Mouse (Mus musculus) hindbrain, embryonic 13.5 days (tissue): ENCODE data around the gene Ripk3. TPM values are rescaled to one million over a fixed set of nuclear protein-coding genes. Genes with fewer than 3 reads are reported as not detected.
A peak's percentile ranks its signal among the peaks of the same experiment; 100 is the strongest.
"Not testable (repeated sequence)": the region's sequence is repeated elsewhere in the genome, so short reads cannot be mapped to it uniquely, and the experiment has no call there.

Source experiments
- ATAC-seq: fragments of 200-750 bp; cut with Nextera tagmentation; 2 replicates; pipeline ENCODE4 v1.8.0; 2017; ENCODE audit warnings: moderate TSS enrichment; ENCODE audit not compliant: low FRiP score
- H3K27ac ChIP-seq: fragments of 300-500 bp; sonication (generic); 2 replicates; pipeline ENCODE4 v1.5.1; 2015; ENCODE audit warnings: inconsistent platforms, mild to moderate bottlenecking, moderate library complexity
- H3K27me3 ChIP-seq: fragments of 300-500 bp; sonication (generic); 2 replicates; pipeline ENCODE4 v1.6.1; 2015; ENCODE audit warnings: mild to moderate bottlenecking, inconsistent platforms
- H3K36me3 ChIP-seq: fragments of 300-500 bp; sonication (generic); 2 replicates; pipeline ENCODE4 v1.6.1; 2015; ENCODE audit warnings: mild to moderate bottlenecking, inconsistent platforms
- H3K4me1 ChIP-seq: fragments of 300-500 bp; sonication (generic); replicated peaks from 2 replicates; pipeline ENCODE4 v1.6.1; 2015; ENCODE audit warnings: inconsistent platforms
- H3K4me2 ChIP-seq: fragments of 300-500 bp; sonication (generic); 2 replicates; pipeline ENCODE4 v1.6.1; 2015; ENCODE audit warnings: inconsistent platforms, mild to moderate bottlenecking, moderate library complexity
- H3K4me3 ChIP-seq: fragments of 300-500 bp; sonication (generic); 2 replicates; pipeline ENCODE4 v1.5.1; 2015; ENCODE audit warnings: mild to moderate bottlenecking, inconsistent platforms
- H3K9ac ChIP-seq: fragments of 300-500 bp; sonication (generic); 2 replicates; pipeline ENCODE4 v1.6.1; 2015; ENCODE audit warnings: mild to moderate bottlenecking, inconsistent platforms
- H3K9me3 ChIP-seq: fragments of 300-500 bp; sonication (generic); 2 replicates; pipeline ENCODE4 v1.6.1; 2016; ENCODE audit warnings: inconsistent platforms
- WGBS: fragments of 180-500 bp; shearing (Covaris S2); methylation state at CpG from one replicate; pipeline ENCODE4 v1.1.7; 2015; 5-methylcytosine and 5-hydroxymethylcytosine counted together
- polyA plus RNA-seq: library from polyadenylated mRNA; unstranded; fragments of >200 nt; fragmentation: Nextera tagmentation; extraction: Ambion mirVana; gene quantifications from 2 replicates; pipeline ENCODE4 v1.2.1, GENCODE M21; 2015

The Ripk3 gene
- polyA plus RNA-seq, 1 experiment from 2014 or later, result 2.6 TPM

DNA sequence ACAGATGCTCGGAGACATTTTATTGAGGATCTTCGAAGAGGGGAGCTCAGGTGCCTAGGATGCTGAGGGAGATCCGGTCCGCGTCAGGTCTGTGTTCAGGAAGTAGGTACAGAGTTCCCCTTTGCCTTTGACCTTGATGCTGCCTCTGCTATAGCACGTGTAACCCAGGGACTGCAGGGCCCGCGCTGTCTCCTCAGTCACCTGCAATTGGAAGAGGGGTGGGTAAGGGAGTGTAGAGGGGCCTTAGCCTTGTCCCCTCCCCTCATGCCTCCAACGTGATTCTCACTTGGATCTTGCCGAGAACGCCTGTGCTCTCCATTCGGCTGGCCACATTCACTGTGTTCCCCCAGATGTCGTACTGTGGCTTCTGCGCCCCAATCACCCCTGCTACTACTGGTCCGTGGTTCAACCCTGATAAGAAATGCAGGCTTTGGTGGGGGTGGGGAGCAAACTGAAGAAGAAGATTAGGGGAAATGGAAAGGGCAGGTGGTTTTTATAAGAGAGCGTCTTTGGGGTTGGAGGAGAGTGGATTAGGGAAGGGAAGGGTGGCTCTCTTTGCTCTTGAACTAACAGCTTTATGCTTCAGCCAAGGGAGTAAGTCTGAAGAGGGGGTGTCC is 19.5 kb downstream of the Ripk3 start:
- Histone ChIP-seq H3K4me2 (no peak overlapping the region), H3K9ac (no peak overlapping the region), H3K27me3 (peaks cover 89% of the 10 kb centered on the region), H3K4me1 (peaks cover 10% of the 10 kb centered on the region), H3K4me3 (no peak overlapping the region), H3K27ac (no peak overlapping the region), H3K9me3 (no peaks in the 10 kb centered on the region), H3K36me3 (no peaks in the 10 kb centered on the region)
- ATAC-seq, result no peak
- WGBS, result 80% methylated on average over 16 of the region's 16 CpGs

DNA sequence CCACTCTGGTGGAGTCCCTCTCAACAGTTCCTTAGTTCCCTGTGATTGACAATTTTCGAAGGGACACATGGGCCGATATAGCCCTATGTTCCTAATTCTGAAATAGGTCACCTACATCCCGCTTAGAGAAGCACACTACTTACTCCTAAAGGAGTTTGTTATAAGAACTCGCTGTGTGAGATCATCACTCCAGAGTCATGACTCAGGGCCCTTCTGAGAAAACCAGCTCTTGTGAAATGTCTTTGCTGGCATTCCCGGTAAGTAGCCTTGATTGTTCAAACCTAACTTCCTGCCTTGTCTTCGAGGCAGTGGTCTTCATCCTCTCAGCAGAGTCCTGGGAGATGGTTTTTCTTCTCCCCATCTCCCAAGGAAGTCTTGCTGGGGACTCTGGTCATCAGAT is 20.1 kb downstream of the Ripk3 start:
- 0 out of 2 replicates have a peak overlapping the region, but pooled peaks have one; percentile 74 for H3K4me2 ChIP-seq
- peaks cover 89% of the 10 kb centered on the region for H3K27me3 ChIP-seq
- H3K9ac ChIP-seq, result no peak overlapping the region
- H3K9me3 ChIP-seq, result no peaks in the 10 kb centered on the region
- H3K4me3 ChIP-seq, result no peak overlapping the region
- 88% methylated on average over 6 of the region's 6 CpGs for WGBS
- H3K4me1 ChIP-seq, result peaks cover 10% of the 10 kb centered on the region
- H3K36me3 ChIP-seq, result no peaks in the 10 kb centered on the region
- ATAC-seq, result no peak
- no peak overlapping the region for H3K27ac ChIP-seq

DNA sequence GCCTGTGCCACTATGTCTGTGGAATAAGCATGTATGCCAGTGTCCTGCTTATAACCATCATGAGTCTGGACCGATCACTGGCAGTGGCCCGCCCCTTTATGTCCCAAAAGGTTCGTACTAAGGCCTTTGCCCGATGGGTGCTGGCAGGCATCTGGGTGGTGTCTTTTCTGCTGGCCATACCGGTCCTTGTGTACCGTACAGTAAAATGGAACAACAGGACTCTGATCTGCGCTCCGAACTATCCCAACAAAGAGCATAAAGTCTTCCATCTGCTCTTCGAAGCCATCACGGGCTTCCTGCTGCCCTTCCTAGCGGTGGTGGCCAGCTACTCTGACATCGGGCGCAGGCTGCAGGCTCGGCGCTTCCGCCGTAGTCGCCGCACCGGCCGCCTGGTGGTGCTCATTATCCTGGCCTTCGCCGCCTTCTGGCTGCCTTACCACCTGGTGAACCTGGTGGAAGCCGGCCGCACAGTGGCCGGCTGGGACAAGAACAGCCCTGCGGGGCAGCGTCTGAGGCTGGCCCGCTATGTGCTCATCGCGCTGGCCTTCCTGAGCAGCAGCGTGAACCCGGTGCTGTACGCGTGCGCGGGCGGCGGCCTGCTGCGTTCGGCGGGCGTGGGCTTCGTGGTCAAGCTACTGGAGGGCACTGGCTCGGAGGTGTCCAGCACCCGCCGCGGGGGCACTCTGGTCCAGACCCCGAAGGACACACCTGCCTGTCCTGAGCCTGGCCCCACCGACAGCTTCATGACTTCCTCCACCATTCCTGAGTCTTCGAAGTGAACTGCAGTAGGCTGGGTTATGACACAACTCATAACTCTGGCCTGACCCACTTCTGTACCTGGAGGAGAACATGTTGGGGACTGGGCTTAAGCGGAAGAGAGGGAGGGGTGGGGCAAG is 20.9 kb downstream of the Ripk3 start:
- Histone ChIP-seq H3K27ac (no peak overlapping the region), H3K4me1 (peaks cover 13% of the 10 kb centered on the region), H3K9ac (peak overlapping the region; percentile 77), H3K9me3 (no peaks in the 10 kb centered on the region), H3K27me3 (peaks cover 92% of the 10 kb centered on the region), H3K4me2 (peak overlapping the region; percentile 74), H3K36me3 (no peaks in the 10 kb centered on the region), H3K4me3 (peak overlapping the region; percentile 47)
- WGBS, result 11% methylated on average over 52 of the region's 52 CpGs
- ATAC-seq, result peak; percentile 80

DNA sequence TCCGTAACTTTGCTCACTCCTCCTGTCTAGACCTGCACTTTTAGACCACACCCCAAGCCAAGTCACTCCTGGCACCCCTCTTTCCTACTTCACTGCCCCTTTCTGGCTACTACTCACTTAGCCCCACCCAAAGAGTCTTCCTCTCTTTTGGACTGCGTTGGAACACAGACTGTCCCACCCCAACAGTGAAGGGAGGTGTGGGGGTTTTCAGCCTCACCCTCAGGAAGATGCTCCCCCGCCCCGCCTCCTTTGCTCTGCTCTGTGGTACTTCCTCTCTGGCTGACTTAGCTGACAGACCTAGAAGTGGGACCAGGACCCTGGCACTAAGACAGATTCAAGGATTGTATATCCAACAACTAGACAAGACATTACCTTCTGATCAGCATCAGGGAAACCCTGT is 23.0 kb downstream of the Ripk3 start, which contains the start of gene Ltb4r1:
Ltb4r1 (plus strand) TSS at position 267 of the 400 bp plus-strand sequence.
- WGBS, result 80% methylated on average over 4 of the region's 4 CpGs
- H3K27ac ChIP-seq, result no peak within 1 kb of the TSS

DNA sequence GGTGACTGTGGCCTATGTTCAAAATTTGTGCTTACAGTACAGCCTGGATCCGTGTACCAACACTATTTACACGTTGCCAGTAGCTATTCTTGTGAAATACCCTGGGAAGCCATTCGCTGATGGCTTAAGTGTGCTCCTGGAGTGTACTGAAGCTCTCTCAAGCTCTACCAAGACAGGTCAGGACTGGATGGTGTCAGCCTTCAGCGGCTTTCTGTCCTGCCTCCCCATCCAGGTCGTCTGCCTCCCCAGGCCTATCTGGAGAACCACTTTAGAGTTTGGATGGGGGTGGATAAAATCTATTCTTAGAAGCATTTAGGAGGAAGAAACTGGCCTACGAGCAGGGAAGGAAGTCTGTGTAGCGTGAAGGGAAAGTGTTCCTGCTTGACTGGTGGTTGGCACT is 25.5 kb downstream of the Ripk3 start:
- Histone ChIP-seq H3K27ac (no peak overlapping the region), H3K36me3 (no peaks in the 10 kb centered on the region), H3K9me3 (no peaks in the 10 kb centered on the region), H3K4me2 (peak overlapping the region; percentile 86; the same call in 1 of the 2 replicates), H3K9ac (no peak overlapping the region), H3K4me1 (peaks cover 37% of the 10 kb centered on the region), H3K4me3 (0 out of 2 replicates have a peak overlapping the region, but pooled peaks have one; percentile 55), H3K27me3 (peaks cover 77% of the 10 kb centered on the region)
- no peak for ATAC-seq
- WGBS, result 69% methylated on average over 7 of the region's 7 CpGs

More for the DNA sequence above, 23.0 kb downstream of the Ripk3 start, which contains the start of gene Ltb4r1:
- H3K4me3 ChIP-seq, result no peak within 1 kb of the TSS
- H3K9me3 ChIP-seq, result no peaks in the 10 kb centered on the region
- no peak within 1 kb of the TSS for H3K4me2 ChIP-seq
- no peak within 1 kb of the TSS for H3K9ac ChIP-seq
- H3K36me3 ChIP-seq, result no peaks in the 10 kb centered on the region
- peaks cover 96% of the 10 kb centered on the region for H3K27me3 ChIP-seq
- ATAC-seq, result no peak
- peaks cover 30% of the 10 kb centered on the region for H3K4me1 ChIP-seq

DNA sequence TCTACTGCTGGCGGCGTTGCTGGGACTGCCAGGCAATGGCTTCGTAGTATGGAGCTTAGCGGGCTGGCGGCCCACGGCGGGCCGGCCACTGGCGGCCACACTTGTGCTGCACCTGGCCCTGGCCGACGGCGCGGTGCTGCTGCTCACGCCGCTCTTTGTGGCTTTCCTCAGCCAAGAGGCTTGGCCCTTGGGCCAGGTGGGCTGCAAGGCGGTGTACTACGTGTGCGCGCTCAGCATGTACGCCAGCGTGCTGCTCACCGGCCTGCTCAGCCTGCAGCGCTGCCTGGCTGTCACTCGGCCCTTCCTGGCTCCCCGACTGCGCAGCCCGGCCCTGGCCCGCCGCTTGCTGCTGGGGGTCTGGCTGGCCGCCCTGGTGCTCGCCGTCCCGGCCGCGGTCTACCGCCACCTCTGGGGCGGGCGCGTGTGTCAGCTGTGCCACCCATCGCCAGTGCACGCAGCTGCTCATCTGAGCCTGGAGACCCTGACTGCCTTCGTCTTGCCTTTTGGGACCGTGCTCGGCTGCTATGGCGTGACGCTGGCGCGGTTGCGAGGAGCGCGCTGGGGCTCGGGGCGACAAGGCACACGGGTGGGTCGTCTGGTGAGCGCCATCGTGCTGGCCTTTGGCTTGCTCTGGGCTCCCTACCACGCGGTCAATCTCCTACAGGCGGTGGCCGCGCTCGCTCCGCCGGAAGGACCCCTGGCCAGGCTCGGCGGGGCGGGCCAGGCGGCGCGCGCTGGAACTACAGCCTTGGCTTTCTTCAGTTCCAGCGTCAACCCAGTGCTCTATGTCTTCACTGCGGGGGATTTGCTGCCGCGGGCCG is 26.5 kb downstream of the Ripk3 start:
- H3K27ac ChIP-seq, result peak overlapping the region; percentile 72
- H3K4me3 ChIP-seq, result peak overlapping the region; percentile 55
- H3K4me2 ChIP-seq, result peak overlapping the region; percentile 86
- H3K9ac ChIP-seq, result peak overlapping the region; percentile 83
- H3K36me3 ChIP-seq, result no peaks in the 10 kb centered on the region
- peak; percentile 82 for ATAC-seq
- H3K27me3 ChIP-seq, result peaks cover 68% of the 10 kb centered on the region
- under 1% methylated on average over 77 of the region's 77 CpGs for WGBS
- peaks cover 29% of the 10 kb centered on the region for H3K4me1 ChIP-seq
- no peaks in the 10 kb centered on the region for H3K9me3 ChIP-seq

DNA sequence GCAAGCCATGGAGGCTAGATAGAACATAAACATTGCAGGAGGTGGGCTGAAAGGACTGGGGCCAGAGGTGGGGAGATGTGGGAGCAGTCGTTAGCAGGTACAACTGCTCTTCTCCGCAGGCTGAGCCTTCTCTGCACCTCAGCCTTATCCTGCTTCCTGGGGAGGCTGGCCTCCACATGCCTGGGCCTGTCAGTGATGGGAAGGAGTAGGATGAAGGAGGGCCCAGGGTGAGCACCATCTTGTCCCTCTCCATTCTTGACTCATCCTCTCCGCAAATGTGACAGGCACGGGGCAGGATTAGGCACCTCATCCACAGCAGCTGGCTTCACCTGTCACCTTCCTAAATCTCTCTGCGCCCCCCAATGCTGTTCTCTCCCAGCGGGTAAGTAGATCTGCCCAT is 27.5 kb downstream of the Ripk3 start, which contains the start of gene Ltb4r2:
Ltb4r2 (plus strand) TSS at position 266 of the 400 bp plus-strand sequence.
- Histone ChIP-seq H3K9ac (peak within 1 kb of the TSS; percentile 83), H3K4me2 (peak within 1 kb of the TSS; percentile 86), H3K4me3 (peak within 1 kb of the TSS; percentile 55), H3K27ac (peak within 1 kb of the TSS; percentile 72), H3K9me3 (no peaks in the 10 kb centered on the region), H3K4me1 (peaks cover 29% of the 10 kb centered on the region), H3K27me3 (peaks cover 58% of the 10 kb centered on the region), H3K36me3 (peaks cover 8% of the 10 kb centered on the region)
- WGBS, result 76% methylated on average over 6 of the region's 6 CpGs
- no peak for ATAC-seq

DNA sequence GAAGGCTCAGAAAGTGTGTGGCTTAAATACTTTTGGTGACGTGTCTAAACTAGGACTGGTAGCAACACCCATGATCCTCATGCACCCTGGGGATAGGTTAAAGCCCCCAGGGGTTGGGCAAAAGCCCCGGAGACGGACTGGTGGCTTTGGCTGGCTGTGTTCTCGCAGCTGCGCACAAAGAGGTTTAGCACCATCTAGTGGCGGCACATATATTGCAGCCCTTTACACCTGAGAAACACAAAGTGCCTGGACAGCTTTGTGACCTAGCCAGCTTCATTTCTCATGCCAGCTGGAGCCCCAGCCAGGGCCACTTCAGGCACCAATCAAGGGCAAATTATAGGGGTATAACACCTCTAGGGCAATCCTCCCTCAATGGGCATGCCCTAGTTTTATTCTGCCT is 28.5 kb downstream of the Ripk3 start:
- peaks cover 48% of the 10 kb centered on the region for H3K27me3 ChIP-seq
- not testable (repeated sequence) for H3K27ac ChIP-seq, H3K4me3 ChIP-seq, H3K9me3 ChIP-seq, H3K9ac ChIP-seq
- peak overlapping the region; percentile 17; the same call in 1 of the 2 replicates for H3K4me2 ChIP-seq
- peaks cover 29% of the 10 kb centered on the region for H3K4me1 ChIP-seq
- ATAC-seq, result peak; percentile 32; the same call in 1 of the 2 replicates
- peaks cover 18% of the 10 kb centered on the region for H3K36me3 ChIP-seq
- under 1% methylated on average over 6 of the region's 6 CpGs for WGBS

DNA sequence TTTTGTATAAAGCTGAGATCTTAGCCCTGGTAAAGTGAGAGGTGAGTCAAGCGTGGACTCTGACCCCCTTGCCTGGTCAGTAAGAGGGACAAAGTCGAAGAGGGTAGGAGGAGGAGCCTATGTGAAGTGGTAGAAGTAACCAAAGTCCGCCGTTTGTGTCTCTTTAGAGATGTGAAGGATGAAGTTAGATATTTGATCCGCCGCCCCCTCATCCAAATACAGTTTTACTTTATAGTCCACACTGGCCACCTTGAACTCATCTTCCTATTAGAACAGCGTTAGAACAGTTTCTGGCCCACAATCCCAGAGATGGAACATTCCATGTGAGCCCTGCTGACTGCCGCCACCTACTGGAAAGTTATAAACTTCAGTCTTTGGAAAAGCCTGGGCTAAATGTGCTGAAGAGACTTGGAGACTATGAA is 30.3 kb downstream of the Ripk3 start, which contains the start of gene Cideb:
Cideb (minus strand) TSS at position 96 of the 422 bp plus-strand sequence.
- peaks cover 35% of the 10 kb centered on the region for H3K36me3 ChIP-seq
- no peak for ATAC-seq
- no peak within 1 kb of the TSS for H3K4me3 ChIP-seq
- H3K9ac ChIP-seq, result no peak within 1 kb of the TSS
- peaks cover 30% of the 10 kb centered on the region for H3K27me3 ChIP-seq
- H3K4me2 ChIP-seq, result 0 out of 2 replicates have a peak within 1 kb of the TSS, but pooled peaks have one; percentile 27
- peaks cover 29% of the 10 kb centered on the region for H3K4me1 ChIP-seq
- H3K9me3 ChIP-seq, result no peaks in the 10 kb centered on the region
- 30% methylated on average over 8 of the region's 8 CpGs for WGBS
- no peak within 1 kb of the TSS for H3K27ac ChIP-seq

DNA sequence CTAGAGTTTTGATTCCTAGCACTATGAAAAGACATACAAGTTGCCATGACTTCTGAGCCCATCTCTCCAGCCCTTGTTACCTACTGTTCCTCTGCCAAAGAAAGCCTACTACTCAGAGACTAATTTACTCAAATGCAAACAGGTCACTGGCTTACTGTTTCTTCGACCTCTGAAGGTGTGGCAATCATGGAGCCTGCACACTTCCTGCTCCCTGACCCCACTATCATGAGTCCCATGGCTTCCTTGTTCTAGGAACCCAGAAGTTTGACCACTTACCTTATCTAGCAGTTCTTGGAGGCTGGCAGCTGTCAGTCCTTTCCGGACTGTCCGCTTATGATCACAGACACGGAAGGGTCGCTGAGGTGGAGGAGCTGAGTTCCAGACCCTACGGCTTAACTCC is 31.1 kb downstream of the Ripk3 start:
- Histone ChIP-seq H3K4me1 (peaks cover 24% of the 10 kb centered on the region), H3K4me3 (no peak overlapping the region), H3K27me3 (peaks cover 22% of the 10 kb centered on the region), H3K36me3 (peaks cover 44% of the 10 kb centered on the region), H3K27ac (no peak overlapping the region), H3K4me2 (no peak overlapping the region), H3K9ac (no peak overlapping the region), H3K9me3 (no peaks in the 10 kb centered on the region)
- ATAC-seq, result no peak
- 90% methylated on average over 6 of the region's 6 CpGs for WGBS

DNA sequence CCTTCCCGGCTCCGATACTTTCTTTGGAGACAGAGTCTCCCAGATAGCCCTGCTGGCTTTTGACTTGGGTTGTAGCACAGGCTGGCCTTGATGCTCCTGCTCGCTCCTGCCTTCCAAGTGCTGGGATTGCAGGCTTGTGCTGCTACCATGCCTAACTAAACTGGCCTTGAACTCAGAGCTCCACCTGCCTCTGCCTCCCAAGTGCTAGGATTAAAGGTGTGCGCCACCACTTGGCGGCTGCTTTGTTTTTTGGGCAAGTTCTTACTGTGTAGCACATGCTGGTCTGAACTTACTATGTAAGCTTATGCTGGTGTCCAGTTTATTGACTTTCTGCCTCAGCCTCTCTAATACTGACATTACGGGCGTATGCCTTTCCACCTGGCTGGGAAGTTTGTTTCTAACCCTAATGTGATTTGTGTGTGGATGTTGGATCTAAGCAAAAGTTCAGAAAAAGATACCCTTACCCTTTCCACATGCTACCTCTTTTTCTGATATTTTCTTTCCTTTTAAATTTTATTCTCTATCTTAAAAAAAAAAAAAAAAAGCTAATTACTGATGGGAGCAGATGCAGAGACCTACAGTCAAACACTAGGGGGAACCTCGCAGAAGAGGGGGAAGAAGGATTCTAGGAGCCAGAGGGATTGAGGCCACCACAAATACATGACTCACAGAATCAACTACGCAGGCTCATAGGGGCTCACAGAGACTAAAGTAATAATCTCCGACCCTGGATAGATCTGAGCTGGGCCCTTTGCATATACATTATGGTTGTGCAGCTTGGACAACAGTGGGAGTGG is 41.4 kb downstream of the Ripk3 start:
- peaks cover 43% of the 10 kb centered on the region for H3K4me1 ChIP-seq
- no peaks in the 10 kb centered on the region for H3K9me3 ChIP-seq
- H3K4me2 ChIP-seq, result peak overlapping the region; percentile 99
- H3K9ac ChIP-seq, result no peak overlapping the region
- no peak overlapping the region for H3K27ac ChIP-seq
- ATAC-seq, result no peak
- 91% methylated on average over 10 of the region's 10 CpGs for WGBS
- H3K36me3 ChIP-seq, result peaks cover 37% of the 10 kb centered on the region
- H3K27me3 ChIP-seq, result no peaks in the 10 kb centered on the region
- H3K4me3 ChIP-seq, result peak overlapping the region; percentile 59
